Mouse (Mus musculus) telencephalon, adult 2 months (tissue): ENCODE measurements around the gene Defa21.
"Not testable (repeated sequence)": the region's sequence is repeated elsewhere in the genome, so short reads cannot be mapped to it uniquely, and the experiment has no call there.

Experiments used
- DNase-seq: peaks from one replicate; pipeline ENCODE4 v3.0.0-alpha.2; 2011; ENCODE audit warnings: low read depth, low spot score

Defa21 gene

GRCm38 (mm10) chr8:21025245-21025644 is at the start of gene Defa21:
Gene Defa21, plus strand, starts transcription at chr8:21025545.
- not testable (repeated sequence) for DNase-seq

- DNase-seq = no peak
Observed at GRCm38 (mm10) chr8:20979846-20980245, 45.5 kb upstream of the Defa21 start.

GRCm38 (mm10) chr8:20994042-20994441 is 31.3 kb upstream of the Defa21 start:
- DNase-seq = not testable (repeated sequence)

- no peak for DNase-seq
Observed at GRCm38 (mm10) chr8:20996776-20997175, 28.6 kb upstream of the Defa21 start.

- no peak for DNase-seq
Observed at GRCm38 (mm10) chr8:20997291-20997690, 28.1 kb upstream of the Defa21 start.

- DNase-seq = no peak
Observed at GRCm38 (mm10) chr8:21001171-21001570, 24.2 kb upstream of the Defa21 start.

- DNase-seq = no peak
Observed at GRCm38 (mm10) chr8:21006801-21007200, 18.5 kb upstream of the Defa21 start.

GRCm38 (mm10) chr8:21008578-21008977 is 16.8 kb upstream of the Defa21 start:
- DNase-seq = not testable (repeated sequence)

GRCm38 (mm10) chr8:21010548-21010947 is 14.8 kb upstream of the Defa21 start:
- DNase-seq = not testable (repeated sequence)

GRCm38 (mm10) chr8:21054747-21055146 is 29.4 kb downstream of the Defa21 start, which contains the start of gene Defa23:
Gene Defa23, plus strand, starts transcription at chr8:21055047.
- DNase-seq = not testable (repeated sequence)

GRCm38 (mm10) chr8:21064738-21065137 is 39.4 kb downstream of the Defa21 start, which contains the start of gene Defa35:
Gene Defa35, plus strand, starts transcription at chr8:21065038.
- not testable (repeated sequence) for DNase-seq
